Mouse (Mus musculus): ENCODE results near the gene Dhx38.

DNA sequence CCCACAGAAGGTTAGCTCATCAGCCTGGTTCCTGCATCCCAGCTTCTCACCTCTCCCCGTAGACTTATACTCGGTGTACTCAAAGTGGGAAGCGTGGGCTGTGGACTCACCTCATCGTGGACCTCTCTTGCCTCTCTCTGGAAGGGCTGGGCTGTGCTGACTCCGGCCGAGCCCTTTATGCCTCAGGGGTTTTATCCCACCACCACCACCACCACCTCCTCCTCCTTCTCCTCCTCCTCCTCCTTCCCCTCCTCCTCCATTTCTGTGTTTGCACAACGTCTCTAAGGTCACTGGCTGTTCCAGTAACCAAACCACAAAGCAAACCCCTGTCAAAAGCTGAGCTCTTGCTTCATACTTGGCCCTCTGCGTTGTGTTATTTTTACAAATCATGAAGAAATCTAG, 13.2 kb upstream of the Dhx38 start, which contains the start of gene Hp:
- no peak for TF ChIP-seq CTCF (IDR thresholded peaks at IDR 0.05; ENCODE audit: low read depth, low read length)
- no peak for TF ChIP-seq POLR2A (IDR thresholded peaks at IDR 0.05; ENCODE audit: insufficient read depth, low read length)
- TF ChIP-seq EP300 (IDR thresholded peaks at IDR 0.05; ENCODE audit: insufficient read depth, low read depth, low read length): no peak

Data from ES-Bruce4 (cell line).